Mouse (Mus musculus) central nervous system, embryonic 11.5 days (tissue): ENCODE measurements around the gene Il12rb2. TPM values are rescaled to one million over a fixed set of nuclear protein-coding genes. Genes with fewer than 3 reads are reported as not detected.

ENCODE experiments used
- polyA plus RNA-seq: library from polyadenylated mRNA; depleted of rRNA; stranded (reverse); fragments of >200 nt; gene quantifications from 2 replicates; pipeline ENCODE4 v1.2.3, GENCODE M21; 2012; rRNA removed

Il12rb2 gene
- polyA plus RNA-seq: 0.17 and 0.27 TPM in 2 replicates

GRCm38 (mm10) chr6:67375982-67376391, at the start of gene Il12rb2:
Il12rb2 (minus strand) TSS chr6:67376188.

Other genes with a start within 250 kb of the Il12rb2 start
- 692 and 2,470 TPM in 2 replicates for gene Serbp1, start 138.0 kb downstream of the Il12rb2 start, polyA plus RNA-seq
- gene Il23r, start 115.7 kb upstream of the Il12rb2 start, polyA plus RNA-seq: 0.02 TPM in 1 of 2 replicates, not detected in the other
- 2.2 and 3.4 TPM in 2 replicates for gene Tacstd2, start 159.6 kb upstream of the Il12rb2 start, polyA plus RNA-seq